Mouse (Mus musculus) kidney, postnatal 0 days (tissue): Measurements from ENCODE around the gene Hs3st4. TPM values are rescaled to one million over a fixed set of nuclear protein-coding genes. Genes with fewer than 3 reads are reported as not detected.

ENCODE experiments used
- ATAC-seq: fragments of 200-750 bp; cut with Nextera tagmentation; replicated peaks from 2 replicates; pipeline ENCODE4 v1.8.0; 2017; ENCODE audit warnings: low read depth, moderate number of reproducible peaks, moderate TSS enrichment, moderate library complexity; ENCODE audit not compliant: low FRiP score
- DNase-seq: peaks from one replicate; pipeline ENCODE4 v3.0.0-alpha.2; 2016; ENCODE audit warnings: low spot score
- H3K27ac ChIP-seq: fragments of 300-500 bp; sonication (generic); 2 replicates; pipeline ENCODE4 v1.5.1; 2014; ENCODE audit warnings: mild to moderate bottlenecking
- H3K27me3 ChIP-seq: fragments of 300-500 bp; sonication (generic); 2 replicates; pipeline ENCODE4 v1.6.1; 2014; ENCODE audit warnings: low read length, mixed read lengths; ENCODE audit not compliant: insufficient read depth
- H3K36me3 ChIP-seq: fragments of 300-500 bp; sonication (generic); 2 replicates; pipeline ENCODE4 v1.6.1; 2014; ENCODE audit warnings: low read length, mixed read lengths; ENCODE audit not compliant: insufficient read depth
- H3K4me1 ChIP-seq: fragments of 300-500 bp; sonication (generic); replicated peaks from 2 replicates; pipeline ENCODE4 v1.6.1; 2014; ENCODE audit warnings: antibody characterized with exemption, low read length, mixed read lengths; ENCODE audit not compliant: insufficient read depth
- H3K4me2 ChIP-seq: fragments of 300-500 bp; sonication (generic); 2 replicates; pipeline ENCODE4 v1.6.1; 2014; ENCODE audit warnings: mild to moderate bottlenecking, low read length, moderate library complexity, mixed read lengths
- H3K4me3 ChIP-seq: fragments of 300-500 bp; sonication (generic); replicated peaks from 2 replicates; pipeline ENCODE4 v1.5.1; 2014; ENCODE audit warnings: low read depth, low read length
- H3K9ac ChIP-seq: fragments of 300-500 bp; sonication (generic); 2 replicates; pipeline ENCODE4 v1.6.1; 2014; ENCODE audit warnings: low read depth, low read length
- H3K9me3 ChIP-seq: fragments of 300-500 bp; sonication (generic); replicated peaks from 2 replicates; pipeline ENCODE4 v1.6.1; 2016; ENCODE audit warnings: low read length, inconsistent platforms, mixed read lengths
- CTCF ChIP-seq: IDR thresholded peaks from 2 replicates; pipeline ENCODE4 v1.5.1; 2016; ENCODE audit warnings: antibody characterized with exemption, low read depth, mild to moderate bottlenecking, moderate library complexity
- WGBS: fragments of 180-500 bp; shearing (Covaris S2); extraction: QIAGEN DNeasy Blood & Tissue Kit; methylation state at CpG from one replicate; pipeline ENCODE4 v1.1.7; 2014; 5-methylcytosine and 5-hydroxymethylcytosine counted together
- polyA plus RNA-seq: library from polyadenylated mRNA; unstranded; fragments of >200 nt; fragmentation: Nextera tagmentation; extraction: Ambion mirVana; gene quantifications from 2 replicates; pipeline ENCODE4 v1.2.1, GENCODE M21; 2015

The Hs3st4 gene
- polyA plus RNA-seq, 1 experiment from 2014 or later = 0.04 TPM

GRCm38 (mm10) chr7:124347218-124348017 lies 364.7 kb downstream of the Hs3st4 start:
- Histone ChIP-seq H3K4me3 (no peak overlapping the region), H3K4me2 (peak overlapping the region; percentile 30), H3K36me3 (no peaks in the 10 kb centered on the region), H3K9ac (no peak overlapping the region), H3K27ac (peak overlapping the region; percentile 21; the same call in 1 of the 2 replicates), H3K4me1 (no peaks in the 10 kb centered on the region; the same call in 1 of the 2 replicates), H3K9me3 (no peaks in the 10 kb centered on the region), H3K27me3 (no peaks in the 10 kb centered on the region)
- DNase-seq = peak; percentile 17
- 33% methylated on average over 13 of the region's 13 CpGs for WGBS
- TF ChIP-seq CTCF = no peak
- no peak for ATAC-seq

DNA sequence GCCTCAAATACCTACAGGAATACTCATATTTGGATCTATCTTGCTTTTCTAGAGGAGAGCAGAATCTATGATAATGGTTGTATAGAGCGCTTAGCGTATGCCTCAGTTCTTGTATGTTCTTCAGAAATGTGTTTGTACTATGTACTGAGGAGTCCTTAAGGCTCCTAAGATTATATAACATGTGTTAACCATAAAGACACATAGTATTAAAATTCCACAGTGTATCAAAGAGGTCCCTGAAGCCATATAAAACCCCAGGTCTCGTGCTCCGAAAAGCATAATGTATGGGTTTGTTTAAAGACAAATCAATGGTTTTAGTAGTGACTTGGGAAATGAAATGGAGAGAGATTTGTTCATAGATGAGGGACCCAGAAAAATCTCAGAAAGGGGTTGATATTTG lies 371.4 kb downstream of the Hs3st4 start:
- H3K27ac ChIP-seq = no peak overlapping the region
- ATAC-seq (no peak), DNase-seq (no peak)
- no peak overlapping the region for H3K9ac ChIP-seq
- no peaks in the 10 kb centered on the region for H3K36me3 ChIP-seq
- no peak for TF ChIP-seq CTCF
- no peak overlapping the region for H3K4me2 ChIP-seq
- H3K27me3 ChIP-seq = no peaks in the 10 kb centered on the region
- WGBS = 88% methylated on average over 4 of the region's 4 CpGs
- no peaks in the 10 kb centered on the region for H3K4me1 ChIP-seq
- no peaks in the 10 kb centered on the region for H3K9me3 ChIP-seq
- no peak overlapping the region for H3K4me3 ChIP-seq

- DNase-seq (no peak), ATAC-seq (no peak)
- Histone ChIP-seq H3K9ac (no peak overlapping the region), H3K4me2 (no peak overlapping the region), H3K36me3 (no peaks in the 10 kb centered on the region), H3K9me3 (no peaks in the 10 kb centered on the region), H3K27me3 (no peaks in the 10 kb centered on the region), H3K27ac (no peak overlapping the region), H3K4me1 (no peaks in the 10 kb centered on the region), H3K4me3 (no peak overlapping the region)
- WGBS = 37% methylated on average over 3 of the region's 3 CpGs
- TF ChIP-seq CTCF = no peak
Observed at GRCm38 (mm10) chr7:124358068-124358467, 375.4 kb downstream of the Hs3st4 start.

- peak; percentile 31 for DNase-seq
- no peaks in the 10 kb centered on the region for H3K36me3 ChIP-seq
- 51% methylated on average over 4 of the region's 4 CpGs for WGBS
Observed at GRCm38 (mm10) chr7:124359836-124360235, 377.2 kb downstream of the Hs3st4 start.

GRCm38 (mm10) chr7:124372297-124372696 lies 389.6 kb downstream of the Hs3st4 start:
- no peaks in the 10 kb centered on the region for H3K9me3 ChIP-seq
- H3K27ac ChIP-seq = no peak overlapping the region
- no peak for DNase-seq
- WGBS = 43% methylated on average over 1 of the region's 1 CpGs
- no peaks in the 10 kb centered on the region for H3K27me3 ChIP-seq
- H3K36me3 ChIP-seq = no peaks in the 10 kb centered on the region
- TF ChIP-seq CTCF = no peak
- H3K4me2 ChIP-seq = no peak overlapping the region
- no peaks in the 10 kb centered on the region for H3K4me1 ChIP-seq
- no peak for ATAC-seq
- no peak overlapping the region for H3K4me3 ChIP-seq
- no peak overlapping the region for H3K9ac ChIP-seq

More at GRCm38 (mm10) chr7:124359836-124360235, 377.2 kb downstream of the Hs3st4 start:
- ATAC-seq = no peak
- Histone ChIP-seq H3K4me1 (no peaks in the 10 kb centered on the region), H3K4me3 (no peak overlapping the region), H3K9me3 (no peaks in the 10 kb centered on the region), H3K4me2 (no peak overlapping the region), H3K27ac (no peak overlapping the region), H3K9ac (no peak overlapping the region), H3K27me3 (no peaks in the 10 kb centered on the region)
- TF ChIP-seq CTCF = no peak

GRCm38 (mm10) chr7:124372697-124373096 lies 390.0 kb downstream of the Hs3st4 start:
- Histone ChIP-seq H3K9me3 (no peaks in the 10 kb centered on the region), H3K4me1 (no peaks in the 10 kb centered on the region), H3K4me3 (no peak overlapping the region), H3K27me3 (no peaks in the 10 kb centered on the region), H3K9ac (no peak overlapping the region), H3K4me2 (no peak overlapping the region), H3K36me3 (no peaks in the 10 kb centered on the region), H3K27ac (no peak overlapping the region)
- 74% methylated on average over 2 of the region's 2 CpGs for WGBS
- DNase-seq = no peak
- no peak for ATAC-seq
- no peak for TF ChIP-seq CTCF

DNA sequence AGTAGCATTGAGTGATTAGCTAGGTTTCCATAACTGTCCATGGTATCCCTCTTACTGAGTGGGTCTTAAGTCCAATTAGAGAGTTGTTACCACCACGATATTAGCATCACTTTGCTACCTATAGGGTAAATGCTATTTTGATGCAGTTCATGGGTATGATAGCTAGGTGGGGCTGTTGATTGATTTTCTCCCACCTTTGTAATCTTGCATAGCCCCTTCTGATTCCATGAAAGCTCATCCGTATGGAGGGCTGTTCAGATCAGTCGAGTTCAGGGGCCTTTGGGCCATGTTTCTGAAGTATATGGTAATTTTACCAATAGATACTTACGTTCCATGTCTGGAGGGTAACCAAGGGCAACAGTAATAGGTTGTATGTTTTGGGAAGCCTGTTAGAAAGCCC lies 400.8 kb downstream of the Hs3st4 start:
- TF ChIP-seq CTCF = peak; percentile 71
- Histone ChIP-seq H3K36me3 (no peaks in the 10 kb centered on the region), H3K4me3 (no peak overlapping the region), H3K27ac (no peak overlapping the region), H3K9me3 (no peaks in the 10 kb centered on the region), H3K9ac (no peak overlapping the region), H3K4me1 (no peaks in the 10 kb centered on the region), H3K27me3 (no peaks in the 10 kb centered on the region), H3K4me2 (no peak overlapping the region)
- ATAC-seq (no peak), DNase-seq (peak; percentile 42)
- 31% methylated on average over 4 of the region's 4 CpGs for WGBS
